Mouse (Mus musculus): ENCODE measurements at regions not wholly inside any gene's neighbourhood (a gene's known extent, or its start where the extent isn't known, plus 50 kb on each side); places are given as distances from the start of the nearest gene placed in this dataset.

DNA sequence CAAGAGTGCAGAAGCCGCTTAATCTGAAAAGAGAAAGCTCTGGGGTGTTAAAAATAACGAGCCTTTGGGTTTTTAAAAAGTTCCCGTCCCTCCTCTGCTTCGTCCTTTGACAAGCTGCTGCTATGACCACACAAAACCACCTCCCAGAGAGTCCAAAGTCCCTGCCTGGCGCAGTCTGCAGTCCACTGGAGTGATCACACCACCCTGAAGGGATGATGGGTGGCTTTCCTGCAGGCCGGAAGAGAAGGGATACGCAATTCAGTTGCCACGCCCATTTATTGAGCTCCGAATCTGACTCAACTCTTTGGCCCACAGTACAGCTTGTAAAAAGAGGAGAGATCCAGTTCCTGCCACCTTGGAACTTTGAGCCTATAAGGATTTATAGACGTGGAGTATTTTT, 77.4 kb upstream of the Ppm1b start:
- Histone ChIP-seq H3K27ac (ENCODE audit: insufficient read depth, low read depth, low read length) (no peak overlapping the region), H3K4me3 (ENCODE audit: insufficient read depth, low read length) (no peak overlapping the region), H3K4me1 (ENCODE audit: control insufficient read depth, insufficient read depth, low read length) (peaks cover 3% of the 10 kb centered on the region)
- TF ChIP-seq POLR2A (IDR thresholded peaks at IDR 0.05; ENCODE audit: borderline replicate concordance, low read depth, low read length) (no peak), CTCF (IDR thresholded peaks at IDR 0.05; ENCODE audit: low read depth, low read length) (no peak)

DNA sequence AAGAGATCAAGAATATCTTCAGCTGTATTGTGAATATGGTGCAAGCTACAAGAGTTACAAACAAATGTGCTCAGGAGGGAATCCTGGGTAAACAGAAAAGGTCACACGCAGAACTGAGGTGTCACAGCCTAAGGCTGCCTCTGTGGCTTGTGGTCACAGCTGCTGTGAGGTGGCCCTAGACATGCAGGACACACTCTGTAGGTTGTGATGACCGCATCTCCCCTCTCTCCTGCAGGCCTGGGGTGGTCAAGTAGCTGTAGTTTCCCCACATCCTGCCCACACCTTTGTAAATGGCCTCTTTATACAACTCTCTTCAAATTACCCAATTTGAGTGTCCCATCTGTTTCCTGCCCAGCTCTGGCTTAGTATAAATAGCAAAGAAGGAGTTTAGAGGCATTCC, 75.6 kb upstream of the Ppm1b start:
- no peak overlapping the region for H3K4me3 ChIP-seq (ENCODE audit: insufficient read depth, low read length)
- TF ChIP-seq CTCF (IDR thresholded peaks at IDR 0.05; ENCODE audit: low read depth, low read length) (no peak), POLR2A (IDR thresholded peaks at IDR 0.05; ENCODE audit: borderline replicate concordance, low read depth, low read length) (no peak)
- H3K4me1 ChIP-seq (ENCODE audit: control insufficient read depth, insufficient read depth, low read length) = peaks cover 3% of the 10 kb centered on the region
- no peak overlapping the region for H3K27ac ChIP-seq (ENCODE audit: insufficient read depth, low read depth, low read length)

DNA sequence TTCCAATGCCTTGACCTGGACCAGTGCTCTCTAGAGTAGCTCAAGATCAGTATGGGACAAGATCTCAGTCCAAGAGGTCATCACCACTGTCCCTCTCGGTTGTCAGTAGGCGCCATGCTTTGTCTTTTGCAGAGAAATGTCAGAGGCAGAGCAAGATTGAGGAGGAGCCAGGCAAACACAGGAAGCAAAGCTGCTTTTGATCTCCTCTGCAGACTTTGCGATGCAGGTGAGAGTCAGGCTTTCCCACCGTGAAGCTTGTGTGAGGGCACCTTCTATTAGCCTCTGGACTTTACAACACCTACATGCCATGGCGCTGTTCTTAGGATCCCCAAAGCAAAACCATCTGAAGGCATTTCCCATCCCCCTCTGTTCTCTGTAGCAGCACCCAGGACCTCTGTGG, 68.0 kb upstream of the Ppm1b start:
- no peaks in the 10 kb centered on the region for H3K4me1 ChIP-seq (ENCODE audit: control insufficient read depth, insufficient read depth, low read length)
- no peak overlapping the region for H3K27ac ChIP-seq (ENCODE audit: insufficient read depth, low read depth, low read length)
- H3K4me3 ChIP-seq (ENCODE audit: insufficient read depth, low read length) = no peak overlapping the region
- no peak for TF ChIP-seq POLR2A (IDR thresholded peaks at IDR 0.05; ENCODE audit: borderline replicate concordance, low read depth, low read length)

DNA sequence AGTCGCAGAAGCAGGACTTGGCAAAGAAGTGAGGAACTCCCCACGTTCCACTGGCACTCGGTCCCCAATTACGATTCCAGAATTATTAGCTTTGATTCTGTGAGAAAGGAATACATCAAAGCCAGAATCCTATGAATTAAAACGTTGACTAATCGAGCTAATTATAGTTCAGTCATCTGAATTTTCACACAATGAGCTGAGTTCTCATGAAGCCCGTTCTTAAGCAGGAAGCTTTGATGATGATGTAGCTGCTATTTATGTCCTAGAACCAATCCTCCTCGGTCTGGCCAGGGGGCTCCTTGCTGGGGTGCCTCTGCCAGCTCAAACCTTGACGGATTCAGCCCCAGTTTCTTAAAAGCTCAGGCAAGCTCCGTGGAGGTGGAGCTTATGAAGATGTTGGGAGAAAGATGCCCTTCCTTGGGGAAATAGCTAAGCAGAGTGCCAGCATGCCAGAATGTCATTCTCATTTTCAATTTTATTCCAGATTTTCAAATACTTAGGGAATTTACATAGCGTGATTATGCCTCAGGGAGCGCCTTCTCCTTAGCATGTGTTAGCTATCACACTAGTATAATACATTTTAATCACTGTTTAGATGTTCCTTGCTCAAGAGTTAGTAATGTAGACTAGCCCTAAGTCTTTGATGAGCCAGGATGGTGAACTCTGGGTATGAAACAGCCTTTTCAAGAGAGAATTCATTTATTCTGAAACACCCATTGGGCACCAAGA, 65.5 kb upstream of the Ppm1b start:
- H3K4me3 ChIP-seq (ENCODE audit: insufficient read depth, low read length) = no peak overlapping the region
- H3K4me1 ChIP-seq (ENCODE audit: control insufficient read depth, insufficient read depth, low read length) = no peaks in the 10 kb centered on the region
- TF ChIP-seq CTCF (IDR thresholded peaks at IDR 0.05; ENCODE audit: low read depth, low read length) (no peak), POLR2A (IDR thresholded peaks at IDR 0.05; ENCODE audit: borderline replicate concordance, low read depth, low read length) (no peak)
- H3K27ac ChIP-seq (ENCODE audit: insufficient read depth, low read depth, low read length) = no peak overlapping the region

DNA sequence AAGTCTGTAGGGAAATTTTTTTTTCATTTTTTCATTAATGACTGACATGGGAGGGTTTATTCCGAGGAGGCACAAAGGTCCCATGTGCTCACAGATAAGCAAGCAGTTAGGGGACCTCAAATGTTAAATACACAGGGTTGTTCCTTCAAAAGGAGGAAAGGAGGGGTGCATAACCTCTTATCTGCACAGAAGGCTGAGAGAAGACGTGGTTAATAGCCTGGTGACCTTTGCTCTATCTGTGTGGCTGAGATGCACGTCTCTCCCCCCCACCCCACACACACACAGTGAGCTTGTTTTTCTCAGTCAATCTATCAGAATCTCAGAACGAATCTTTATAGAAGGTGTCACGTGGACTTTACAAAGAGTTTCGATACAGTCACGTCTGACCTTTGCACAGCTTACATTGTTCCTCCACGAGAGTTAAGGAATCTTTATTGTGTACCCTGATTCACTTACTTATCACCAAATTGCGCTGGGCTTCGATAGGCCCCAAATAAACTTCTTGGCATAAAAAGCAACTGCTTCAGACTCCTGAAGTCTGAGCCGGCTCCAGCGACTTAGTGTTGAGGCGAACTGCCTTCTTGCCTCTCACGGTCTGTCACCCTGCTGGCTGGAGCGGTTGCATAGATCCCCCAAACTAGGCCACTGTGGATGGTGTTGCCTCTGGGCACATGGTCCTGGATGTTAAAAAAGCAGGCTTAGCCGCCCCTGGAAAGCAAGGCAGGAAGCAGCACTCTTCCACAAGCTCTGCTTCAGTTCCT, 63.1 kb upstream of the Ppm1b start:
- TF ChIP-seq POLR2A (IDR thresholded peaks at IDR 0.05; ENCODE audit: borderline replicate concordance, low read depth, low read length) (no peak), CTCF (IDR thresholded peaks at IDR 0.05; ENCODE audit: low read depth, low read length) (no peak)
- Histone ChIP-seq H3K4me3 (ENCODE audit: insufficient read depth, low read length) (no peak overlapping the region), H3K4me1 (ENCODE audit: control insufficient read depth, insufficient read depth, low read length) (no peaks in the 10 kb centered on the region), H3K27ac (ENCODE audit: insufficient read depth, low read depth, low read length) (no peak overlapping the region)

DNA sequence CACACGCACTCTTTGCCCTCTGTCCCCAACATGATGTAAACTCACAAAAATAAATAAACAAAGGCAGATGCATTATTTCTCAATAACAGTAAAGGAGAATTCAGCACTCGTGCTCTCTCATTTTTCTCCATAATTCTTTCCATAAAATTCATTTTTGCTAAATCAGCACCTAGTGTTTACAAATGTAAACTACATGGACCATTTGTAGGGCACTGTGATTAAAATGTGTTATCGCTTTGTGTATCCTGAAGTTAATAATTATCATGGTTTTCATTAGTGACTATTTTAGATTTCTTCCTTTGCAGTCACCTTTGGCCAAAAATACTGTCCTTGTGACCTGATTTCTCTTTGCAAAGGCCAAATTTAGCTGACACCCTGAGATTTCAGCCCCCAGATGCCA, 61.0 kb upstream of the Ppm1b start:
- TF ChIP-seq POLR2A (IDR thresholded peaks at IDR 0.05; ENCODE audit: borderline replicate concordance, low read depth, low read length) (no peak), CTCF (IDR thresholded peaks at IDR 0.05; ENCODE audit: low read depth, low read length) (no peak)
- Histone ChIP-seq H3K4me1 (ENCODE audit: control insufficient read depth, insufficient read depth, low read length) (no peaks in the 10 kb centered on the region), H3K4me3 (ENCODE audit: insufficient read depth, low read length) (no peak overlapping the region), H3K27ac (ENCODE audit: insufficient read depth, low read depth, low read length) (no peak overlapping the region)

DNA sequence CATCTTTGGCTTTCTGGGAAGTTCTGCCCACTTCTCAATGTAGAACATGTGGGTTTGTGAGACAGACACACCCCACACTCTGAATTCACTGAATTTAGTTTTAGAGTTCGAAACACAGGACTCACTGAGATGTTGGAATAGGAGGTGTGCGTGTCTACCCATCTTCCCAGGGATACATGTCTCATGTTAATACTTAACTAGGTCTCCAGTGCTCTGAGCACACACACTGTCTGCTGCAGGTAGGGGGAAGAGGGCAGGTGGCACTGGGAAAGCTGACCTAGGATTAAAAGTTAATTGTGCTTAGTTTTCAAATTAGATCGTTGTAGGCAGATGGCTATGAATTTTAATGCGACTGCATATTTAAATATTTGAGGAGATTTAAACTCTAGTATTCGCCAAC, 60.0 kb upstream of the Ppm1b start:
- H3K27ac ChIP-seq (ENCODE audit: insufficient read depth, low read depth, low read length) = no peak overlapping the region
- H3K4me3 ChIP-seq (ENCODE audit: insufficient read depth, low read length) = no peak overlapping the region
- TF ChIP-seq CTCF (IDR thresholded peaks at IDR 0.05; ENCODE audit: low read depth, low read length) (no peak), POLR2A (IDR thresholded peaks at IDR 0.05; ENCODE audit: borderline replicate concordance, low read depth, low read length) (no peak)
- H3K4me1 ChIP-seq (ENCODE audit: control insufficient read depth, insufficient read depth, low read length) = no peaks in the 10 kb centered on the region

DNA sequence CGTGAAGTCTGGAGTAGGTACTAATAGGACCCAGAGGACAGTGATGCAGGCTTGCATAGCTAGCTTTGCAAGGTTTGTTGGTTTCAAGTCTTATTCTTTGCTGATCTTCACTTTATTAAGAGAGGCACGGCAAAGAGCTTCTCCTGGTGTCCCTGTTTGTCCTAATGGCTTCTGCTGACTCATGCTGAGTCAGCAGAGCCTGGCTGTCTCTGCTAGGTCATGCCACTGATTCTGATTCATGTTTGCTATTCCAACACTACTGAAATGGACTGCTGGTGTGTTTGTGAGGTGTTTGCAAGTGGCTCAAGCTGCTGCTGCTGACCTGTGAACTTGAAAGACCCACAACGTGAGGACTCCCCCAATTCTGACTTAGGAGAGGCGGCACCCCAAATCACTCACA, 58.1 kb upstream of the Ppm1b start:
- Histone ChIP-seq H3K27ac (ENCODE audit: insufficient read depth, low read depth, low read length) (no peak overlapping the region), H3K4me1 (ENCODE audit: control insufficient read depth, insufficient read depth, low read length) (no peaks in the 10 kb centered on the region), H3K4me3 (ENCODE audit: insufficient read depth, low read length) (no peak overlapping the region)
- TF ChIP-seq POLR2A (IDR thresholded peaks at IDR 0.05; ENCODE audit: borderline replicate concordance, low read depth, low read length) (no peak), CTCF (IDR thresholded peaks at IDR 0.05; ENCODE audit: low read depth, low read length) (no peak)

DNA sequence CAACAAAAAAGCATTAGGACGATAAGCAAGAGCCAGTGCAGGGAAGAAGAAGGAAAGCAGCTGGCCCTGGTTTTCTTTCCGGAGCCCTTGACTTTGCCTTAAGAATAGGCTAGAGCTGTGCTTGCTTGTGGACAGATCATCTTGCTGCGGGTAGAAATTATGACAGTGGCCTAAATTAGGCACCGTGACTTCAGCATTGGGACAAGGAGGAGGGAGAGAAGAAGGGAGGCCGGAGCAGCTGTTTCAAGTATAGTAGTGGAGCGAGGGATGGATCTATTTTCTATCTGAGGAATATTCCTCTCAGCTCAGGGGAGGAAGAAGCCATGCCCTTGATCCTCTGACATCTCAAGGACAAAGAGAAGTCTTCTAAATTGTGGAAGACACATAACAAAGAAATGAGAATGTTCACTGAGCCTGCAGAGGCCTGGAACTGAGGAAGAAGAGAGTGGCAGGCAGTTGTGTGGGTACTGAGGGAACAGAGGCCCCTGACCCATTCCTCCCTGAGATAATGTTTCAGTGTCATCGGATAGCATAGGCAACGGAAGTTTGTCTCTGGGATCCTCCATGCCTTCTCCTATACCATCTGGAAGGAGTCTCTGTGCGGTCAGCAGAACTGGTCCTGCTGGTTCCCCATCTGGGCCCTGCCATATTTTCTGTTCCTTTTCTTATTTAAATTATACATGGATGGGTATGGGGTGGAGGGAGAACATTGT, 52.8 kb upstream of the Ppm1b start:
- Histone ChIP-seq H3K27ac (ENCODE audit: insufficient read depth, low read depth, low read length) (no peak overlapping the region), H3K4me3 (ENCODE audit: insufficient read depth, low read length) (no peak overlapping the region), H3K4me1 (ENCODE audit: control insufficient read depth, insufficient read depth, low read length) (no peaks in the 10 kb centered on the region)
- TF ChIP-seq CTCF (IDR thresholded peaks at IDR 0.05; ENCODE audit: low read depth, low read length) (no peak), POLR2A (IDR thresholded peaks at IDR 0.05; ENCODE audit: borderline replicate concordance, low read depth, low read length) (no peak)

Data from bone marrow macrophage, adult 2 months (primary cell).